Mouse (Mus musculus) brain, embryonic 14.5 days (tissue): Measurements from ENCODE around the gene Cisd2.

ENCODE experiments used
- CTCF ChIP-seq: fragments of 200-500 bp; IDR thresholded peaks from 2 replicates; pipeline ENCODE4 v1.5.1; 2012; ENCODE audit warnings: inconsistent platforms, mild to moderate bottlenecking, moderate library complexity, borderline replicate concordance; ENCODE audit not compliant: insufficient read depth, insufficient read length; ENCODE audit errors: extremely low read depth
- POLR2A ChIP-seq: fragments of 200-500 bp; IDR thresholded peaks from 2 replicates; pipeline ENCODE4 v1.6.1; 2012; ENCODE audit warnings: mild to moderate bottlenecking, inconsistent platforms, borderline replicate concordance; ENCODE audit not compliant: poor library complexity, insufficient read depth, insufficient read length, severe bottlenecking; ENCODE audit errors: extremely low read depth

DNA sequence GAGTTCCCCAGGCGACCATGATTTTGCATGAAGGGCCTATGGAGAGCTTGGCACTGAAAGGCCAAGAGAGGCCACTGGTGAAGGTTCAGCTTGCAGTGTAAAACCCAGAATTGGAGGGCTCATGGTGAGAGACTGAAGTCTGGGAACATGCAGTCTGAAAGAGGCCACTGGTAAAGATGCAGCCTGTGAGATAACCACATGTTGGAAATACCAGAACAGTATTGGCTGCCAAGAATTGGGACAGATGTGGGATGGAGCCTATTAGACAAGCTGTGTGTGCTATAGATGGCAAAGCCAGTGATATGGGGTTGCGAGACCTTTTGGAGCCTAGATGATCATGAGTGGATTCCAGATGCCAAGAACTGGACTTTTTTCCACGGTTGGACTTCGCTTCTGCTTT, 43.9 kb downstream of the Cisd2 start:
- no peak for TF ChIP-seq POLR2A
- no peak for TF ChIP-seq CTCF
